Mouse (Mus musculus) retina, postnatal 1 day (tissue): ENCODE measurements around the gene Thumpd3.

ENCODE experiments used
- DNase-seq: peaks from one replicate; pipeline ENCODE4 v3.0.0-alpha.2; 2012

Gene Thumpd3

GRCm38 (mm10) chr6:113046041-113046975 is at the start of gene Thumpd3:
TSS of gene Thumpd3 (plus strand) at chr6:113046225.
- peak; percentile 98 for DNase-seq

GRCm38 (mm10) chr6:112999199-112999598 is 46.8 kb upstream of the Thumpd3 start:
- DNase-seq, result no peak

- DNase-seq, result peak; percentile 94
These were observed 45.2 kb upstream of the Thumpd3 start for GRCm38 (mm10) chr6:113000666-113001287.

- DNase-seq, result no peak
These were observed 44.3 kb upstream of the Thumpd3 start for GRCm38 (mm10) chr6:113001719-113002118.

- DNase-seq, result no peak
These were observed 42.5 kb upstream of the Thumpd3 start for GRCm38 (mm10) chr6:113003313-113004111.

DNA sequence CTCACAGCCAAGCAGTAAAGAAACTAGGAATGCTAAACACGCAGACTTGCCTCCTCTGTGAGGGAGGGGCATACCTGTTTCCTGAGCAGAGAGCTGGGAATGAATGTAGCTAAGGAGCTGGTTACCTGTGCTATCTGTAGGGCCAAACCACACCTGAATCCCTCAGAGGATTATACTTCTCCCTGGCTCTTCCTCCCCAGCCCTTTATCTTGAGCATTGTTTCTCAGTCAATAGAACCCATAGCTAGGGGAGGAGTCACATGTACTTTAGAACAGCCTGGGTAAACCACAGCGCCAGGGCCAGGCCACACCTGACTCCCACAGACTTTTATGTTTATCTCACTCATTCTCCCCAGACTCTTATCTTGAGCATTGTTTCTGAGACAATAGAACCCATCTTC is 39.2 kb upstream of the Thumpd3 start:
- DNase-seq, result no peak

- DNase-seq, result peak; percentile 78
These were observed 34.1 kb upstream of the Thumpd3 start for GRCm38 (mm10) chr6:113011886-113012285.

GRCm38 (mm10) chr6:113012495-113012941 is 33.5 kb upstream of the Thumpd3 start:
- peak; percentile 97 for DNase-seq

- peak; percentile 58 for DNase-seq
These were observed 32.5 kb upstream of the Thumpd3 start for GRCm38 (mm10) chr6:113013550-113013949.

DNA sequence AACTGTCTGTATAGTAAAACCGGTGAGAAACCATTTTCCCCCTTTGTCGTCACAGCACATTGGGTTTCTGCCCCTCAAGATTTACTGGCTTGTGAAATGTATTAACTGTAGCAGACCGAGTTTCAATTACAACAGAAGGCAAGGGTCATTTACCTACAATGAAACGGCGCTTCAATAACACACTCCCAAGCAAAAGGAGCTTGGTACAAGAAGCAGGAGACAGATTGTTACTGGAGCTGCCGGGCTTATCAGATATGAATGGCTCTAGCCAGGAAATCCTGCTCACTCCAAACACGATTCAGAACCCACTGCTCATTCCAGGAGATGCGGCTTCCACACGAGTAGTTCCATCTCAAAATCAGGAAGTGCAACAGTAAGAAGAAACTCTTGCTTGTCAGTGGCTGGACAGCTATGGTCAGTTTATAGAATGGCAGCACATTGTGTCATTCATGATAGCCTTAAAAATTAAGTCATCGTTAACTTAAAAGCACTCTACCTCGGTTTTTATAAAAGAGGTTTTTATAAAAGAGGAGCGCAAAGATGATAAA is 28.5 kb upstream of the Thumpd3 start:
- no peak for DNase-seq

DNA sequence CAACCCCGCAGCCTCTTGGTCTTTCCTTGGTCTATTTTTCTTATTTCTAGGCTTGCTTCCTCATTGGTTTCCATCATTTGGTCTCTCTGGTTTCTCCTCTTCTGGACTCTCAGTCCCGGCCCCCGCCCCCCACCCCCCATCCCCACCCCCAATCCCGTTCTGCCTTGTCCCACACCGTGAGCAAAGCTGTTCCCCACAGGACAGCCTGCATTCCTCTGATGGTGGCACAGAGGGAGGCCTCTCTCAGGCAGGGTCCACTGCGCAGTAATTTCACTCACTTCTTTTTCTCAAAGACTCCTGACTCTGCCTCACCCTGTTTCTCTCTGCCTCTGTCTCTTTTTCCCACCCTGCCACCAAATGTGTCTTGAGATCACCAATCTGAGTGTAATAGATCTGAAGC is 27.9 kb upstream of the Thumpd3 start:
- no peak for DNase-seq

- peak; percentile 29 for DNase-seq
These were observed 21.2 kb upstream of the Thumpd3 start for GRCm38 (mm10) chr6:113024866-113025265.

DNA sequence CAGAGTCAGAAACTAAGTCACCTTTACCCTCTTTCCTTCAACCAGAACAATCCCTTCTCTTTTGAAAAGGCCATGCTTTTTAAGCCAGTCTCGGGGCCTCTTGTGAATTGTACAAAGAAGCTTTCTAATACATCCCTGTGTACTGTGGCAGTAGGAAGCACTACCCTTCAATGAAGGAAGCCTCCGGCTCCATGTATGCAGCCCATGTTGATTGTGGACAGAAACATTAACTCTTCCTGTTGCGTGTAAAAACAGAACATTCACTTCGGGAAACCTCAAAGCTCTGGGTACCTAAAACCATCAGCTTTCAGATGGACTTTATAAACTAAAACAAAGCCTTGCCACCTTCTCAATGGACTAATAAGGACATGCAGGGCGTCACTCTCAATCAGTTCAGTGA is 20.3 kb upstream of the Thumpd3 start:
- no peak for DNase-seq

DNA sequence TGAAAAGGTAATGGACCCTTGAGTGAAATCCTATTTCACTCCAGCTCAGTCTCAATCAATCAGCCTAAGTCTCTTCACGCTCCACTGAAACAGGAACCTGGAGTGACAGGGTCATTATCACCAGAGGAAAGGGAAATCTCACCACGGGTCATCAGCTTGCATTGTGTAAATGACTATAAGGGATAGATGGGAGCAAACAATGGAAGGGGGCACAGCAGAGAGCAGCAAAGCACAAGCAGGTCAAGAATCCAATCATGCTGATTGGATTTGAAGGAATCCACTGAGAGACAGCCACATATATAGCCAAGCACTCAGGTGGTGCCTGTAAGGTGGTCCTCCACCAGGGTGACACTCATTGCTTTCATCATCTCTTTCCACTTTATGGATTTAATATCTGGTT is 18.6 kb upstream of the Thumpd3 start:
- peak; percentile 92 for DNase-seq

DNA sequence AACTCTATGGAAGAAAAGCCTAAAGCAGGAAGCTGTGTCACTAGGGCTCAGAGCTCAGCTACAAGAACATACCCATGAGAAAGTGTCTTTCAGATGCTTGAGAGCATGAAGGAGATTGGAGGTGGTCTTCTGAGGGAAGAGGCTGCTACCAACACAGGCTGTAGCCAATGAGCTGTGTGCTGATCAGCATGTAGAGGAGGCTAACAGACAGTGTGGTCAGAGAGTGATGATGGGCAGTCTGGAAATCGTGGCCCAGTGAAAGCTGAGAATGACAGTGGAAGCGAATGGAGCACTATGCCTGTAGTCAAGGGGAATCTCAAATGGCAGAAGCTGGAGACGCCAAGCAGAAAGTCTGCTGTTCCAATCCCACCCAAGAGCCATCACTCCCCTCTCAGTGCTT is 17.0 kb upstream of the Thumpd3 start:
- DNase-seq, result no peak

DNA sequence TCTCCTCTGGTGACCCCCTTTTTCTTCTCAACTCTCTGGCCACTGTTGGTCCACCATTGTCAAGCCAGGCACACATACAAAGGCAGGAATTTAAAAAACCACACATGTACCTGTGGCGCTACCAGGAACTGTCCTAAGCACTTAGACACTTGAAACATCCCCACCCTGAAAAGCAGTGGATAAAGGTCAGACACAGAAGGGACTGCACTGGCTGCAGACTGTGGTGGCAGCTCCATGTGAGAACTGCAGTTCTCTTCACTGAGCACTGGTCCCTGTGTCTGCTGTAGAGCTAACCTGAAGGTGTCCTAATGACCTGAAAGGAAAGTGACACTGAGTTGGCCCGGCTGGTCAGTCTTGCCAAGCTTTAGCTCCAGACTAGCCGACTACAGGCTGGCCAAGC is 15.5 kb upstream of the Thumpd3 start:
- DNase-seq, result no peak

GRCm38 (mm10) chr6:113030970-113031660 is 14.9 kb upstream of the Thumpd3 start:
- no peak for DNase-seq

DNA sequence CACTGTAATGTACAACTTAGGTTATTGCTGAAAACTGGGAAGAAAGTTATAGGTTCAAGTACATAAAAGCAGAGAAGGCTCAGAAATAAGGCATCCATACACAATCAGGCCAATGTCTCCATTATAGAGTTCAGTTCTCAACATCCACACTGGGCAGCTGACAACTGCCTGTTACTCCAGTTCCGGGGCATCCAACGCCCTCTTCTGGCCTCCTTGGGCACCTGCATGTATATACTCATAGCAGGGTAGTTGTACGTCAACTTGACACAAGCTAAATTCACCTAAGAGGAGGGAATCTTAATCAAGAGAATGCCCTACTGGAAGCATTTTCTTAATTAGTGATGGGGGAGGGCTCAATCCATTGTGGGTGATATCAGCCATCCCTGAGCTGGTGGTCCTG is 13.9 kb upstream of the Thumpd3 start:
- no peak for DNase-seq

- DNase-seq, result no peak
These were observed 12.8 kb upstream of the Thumpd3 start for GRCm38 (mm10) chr6:113033185-113033584.

DNA sequence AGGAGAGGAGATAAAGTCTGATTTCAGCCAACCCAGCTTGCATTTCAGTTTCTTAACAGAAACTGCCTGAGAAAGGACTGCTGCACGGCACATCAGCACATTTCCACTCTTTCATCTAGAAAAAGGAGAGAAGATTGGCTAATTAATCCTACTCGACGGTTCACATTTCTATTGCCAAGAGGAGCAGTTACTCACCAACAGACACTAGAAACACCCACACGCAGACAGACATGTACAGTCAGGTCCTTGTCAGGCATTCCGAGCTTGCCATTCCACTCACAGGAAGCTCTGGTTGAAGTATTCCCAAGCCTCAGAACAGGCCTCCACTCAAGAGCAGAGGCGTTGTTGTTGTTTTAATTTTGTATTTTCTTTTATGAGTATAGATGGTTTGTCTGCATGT is 11.6 kb upstream of the Thumpd3 start:
- DNase-seq, result no peak

DNA sequence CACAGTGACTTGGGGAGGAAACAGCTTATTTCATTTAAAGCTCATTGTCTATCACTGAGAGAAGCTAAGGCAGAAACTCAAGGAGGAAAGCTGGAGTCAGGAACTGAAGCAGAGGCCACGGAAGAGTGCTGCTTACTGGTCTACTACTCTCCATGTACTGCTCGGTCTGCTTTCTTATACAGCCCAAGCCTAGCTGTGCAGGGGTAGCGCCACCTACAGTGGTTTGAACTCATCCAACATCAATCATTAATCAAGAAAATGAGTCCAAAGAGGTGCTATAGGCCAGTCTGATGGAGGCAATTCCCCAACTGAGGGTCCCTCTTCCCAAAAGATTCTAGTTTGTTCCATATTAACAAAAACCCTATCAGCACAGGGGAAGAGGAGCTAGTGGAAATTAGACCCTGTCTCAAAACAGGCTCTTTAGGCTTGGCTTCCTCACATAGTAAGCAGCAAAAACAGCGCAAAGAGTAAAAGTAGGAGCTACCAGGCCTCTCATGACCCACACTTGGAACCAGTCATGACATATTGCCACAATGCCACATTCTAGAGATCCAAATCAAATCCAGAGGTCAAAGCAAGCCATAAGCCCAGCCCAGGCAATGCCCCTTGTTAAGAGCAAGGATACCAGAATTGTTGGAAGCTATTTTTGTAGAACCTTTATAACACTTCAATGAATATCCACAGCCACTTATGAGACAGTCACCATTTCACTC is 9.4 kb upstream of the Thumpd3 start:
- DNase-seq, result no peak
